Mouse (Mus musculus) E14TG2a.4 (cell line): ENCODE measurements at regions not wholly inside any gene's neighbourhood (a gene's known extent, or its start where the extent isn't known, plus 50 kb on each side); places are given as distances from the start of the nearest gene placed in this dataset.
A peak's percentile ranks its signal among the peaks of the same experiment; 100 is the strongest.

Source experiments
- H3K27me3 ChIP-seq: 2 replicates; pipeline ENCODE4 v1.6.1; 2014; ENCODE audit warnings: low read length, control low read depth; ENCODE audit not compliant: insufficient read depth
- H3K36me3 ChIP-seq: 2 replicates; pipeline ENCODE4 v1.6.1; 2014; ENCODE audit warnings: low read length, control low read depth; ENCODE audit not compliant: insufficient read depth
- H3K4me1 ChIP-seq: replicated peaks from 2 replicates; pipeline ENCODE4 v1.6.1; 2014; ENCODE audit warnings: low read depth, low read length, control low read depth
- H3K4me3 ChIP-seq: replicated peaks from 2 replicates; pipeline ENCODE4 v1.5.1; 2014; ENCODE audit warnings: mild to moderate bottlenecking, low read length
- H3K9me3 ChIP-seq: 2 replicates; pipeline ENCODE4 v1.6.1; 2014; ENCODE audit warnings: low read length, control low read depth
- CTCF ChIP-seq: conservative IDR thresholded peaks from 2 replicates; pipeline ENCODE4 v1.5.1; 2014; ENCODE audit warnings: low read length
- NANOG ChIP-seq: IDR thresholded peaks from 2 replicates; pipeline ENCODE4 v1.6.1; 2014; ENCODE audit warnings: borderline replicate concordance, low read length, mixed read lengths
- POU5F1 ChIP-seq: IDR thresholded peaks from 2 replicates; pipeline ENCODE4 v1.6.1; 2014; ENCODE audit warnings: low read length, borderline replicate concordance

- no peak for TF ChIP-seq NANOG
- Histone ChIP-seq H3K9me3 (peaks cover 5% of the 10 kb centered on the region; the same call in 1 of the 2 replicates), H3K36me3 (no peaks in the 10 kb centered on the region), H3K4me3 (no peak overlapping the region), H3K27me3 (no peaks in the 10 kb centered on the region), H3K4me1 (no peaks in the 10 kb centered on the region)
Observed at GRCm38 (mm10) chr10:70767461-70767860, 111.7 kb upstream of the Phyhipl start.

DNA sequence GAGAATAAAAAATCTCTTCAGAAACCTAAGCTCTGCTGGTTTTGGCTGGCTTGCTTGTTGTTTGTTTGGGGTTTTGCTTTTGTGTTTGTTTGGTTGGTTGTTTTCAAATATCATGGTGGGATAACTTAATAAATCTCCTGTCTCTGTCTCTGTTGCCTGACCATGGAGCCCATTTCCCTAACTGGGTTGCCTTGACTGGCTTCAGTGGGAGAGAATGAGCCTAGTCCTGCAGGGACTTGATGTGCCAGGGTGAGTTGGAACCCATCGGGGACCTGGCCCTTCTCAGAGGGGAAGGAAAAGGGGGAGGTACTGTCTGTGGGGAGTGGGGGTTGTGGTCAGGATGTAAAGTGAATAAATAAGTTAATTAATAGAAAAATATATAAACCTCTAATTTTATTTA lies 111.1 kb upstream of the Phyhipl start:
- no peaks in the 10 kb centered on the region for H3K27me3 ChIP-seq
- H3K4me1 ChIP-seq = no peaks in the 10 kb centered on the region
- H3K9me3 ChIP-seq = peaks cover 5% of the 10 kb centered on the region; the same call in 1 of the 2 replicates
- H3K36me3 ChIP-seq = no peaks in the 10 kb centered on the region
- TF ChIP-seq POU5F1 (no peak), NANOG (no peak), CTCF (no peak)
- H3K4me3 ChIP-seq = no peak overlapping the region

DNA sequence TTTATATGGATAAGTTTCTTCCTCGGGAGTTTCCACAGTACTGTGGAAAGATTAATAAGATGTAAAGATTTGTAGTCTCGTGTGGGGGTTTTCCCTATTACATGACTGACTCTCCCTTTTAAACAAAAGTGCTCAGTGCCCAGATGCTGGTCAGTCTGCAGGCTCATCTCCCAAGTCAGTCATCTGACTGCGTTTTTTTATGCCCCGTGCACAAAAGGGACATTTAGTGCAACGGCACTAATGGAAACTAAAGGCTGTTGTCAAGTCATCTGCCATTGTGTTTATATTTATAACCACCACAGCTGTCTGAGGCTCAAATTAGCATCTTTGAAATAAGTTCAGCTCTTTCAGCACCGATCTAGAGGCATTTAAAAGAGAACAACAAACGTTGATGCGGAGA lies 110.7 kb upstream of the Phyhipl start:
- Histone ChIP-seq H3K9me3 (peaks cover 5% of the 10 kb centered on the region; the same call in 1 of the 2 replicates), H3K27me3 (no peaks in the 10 kb centered on the region), H3K4me3 (no peak overlapping the region), H3K36me3 (no peaks in the 10 kb centered on the region), H3K4me1 (peaks cover 2% of the 10 kb centered on the region; the same call in 1 of the 2 replicates)
- TF ChIP-seq POU5F1 = no peak
- TF ChIP-seq CTCF = no peak
- TF ChIP-seq NANOG = no peak

DNA sequence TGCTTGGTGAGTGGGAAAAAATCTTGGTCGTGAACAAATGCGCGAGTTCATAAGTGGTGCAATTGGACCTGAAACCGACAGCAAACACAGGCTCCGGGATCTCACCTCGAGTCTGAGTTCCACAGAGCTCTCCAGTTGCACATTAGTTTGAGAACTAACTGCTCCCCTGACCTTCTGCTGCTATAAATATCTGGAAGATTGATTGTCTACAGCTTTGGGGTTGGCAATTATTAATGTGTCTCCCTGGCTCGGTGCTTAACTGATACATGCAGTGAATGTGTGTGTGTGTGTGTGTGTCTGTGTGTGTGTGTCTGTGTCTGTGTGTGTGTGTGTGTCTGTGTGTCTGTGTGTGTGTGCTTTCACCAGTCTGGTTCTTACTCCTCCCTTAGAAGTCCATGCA lies 107.4 kb upstream of the Phyhipl start:
- no peaks in the 10 kb centered on the region for H3K27me3 ChIP-seq
- H3K9me3 ChIP-seq = no peaks in the 10 kb centered on the region
- H3K4me1 ChIP-seq = peaks cover 15% of the 10 kb centered on the region
- TF ChIP-seq POU5F1 = no peak
- TF ChIP-seq NANOG = no peak
- TF ChIP-seq CTCF = no peak
- no peaks in the 10 kb centered on the region for H3K36me3 ChIP-seq
- H3K4me3 ChIP-seq = no peak overlapping the region

DNA sequence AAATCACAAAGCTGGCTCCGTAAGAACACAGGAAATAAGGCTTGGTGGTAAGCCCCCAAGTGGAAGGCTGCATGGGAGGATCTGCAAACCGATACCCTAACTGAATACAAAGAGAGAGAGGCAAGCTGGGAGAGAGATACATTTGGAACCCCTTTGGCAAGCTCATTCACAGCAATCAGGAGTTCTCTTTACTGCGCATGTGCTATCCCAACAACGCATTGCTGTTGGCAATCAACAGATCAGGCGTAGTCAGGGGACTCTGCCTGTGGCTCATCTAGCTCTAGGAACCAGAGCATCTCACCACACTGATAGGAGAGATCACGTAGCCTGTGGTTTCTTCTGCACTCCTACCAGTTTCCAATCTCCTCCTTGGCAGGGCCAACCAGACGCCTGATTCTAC lies 103.9 kb upstream of the Phyhipl start:
- no peaks in the 10 kb centered on the region for H3K27me3 ChIP-seq
- TF ChIP-seq NANOG = no peak
- TF ChIP-seq CTCF = no peak
- TF ChIP-seq POU5F1 = no peak
- H3K36me3 ChIP-seq = no peaks in the 10 kb centered on the region
- no peak overlapping the region for H3K4me3 ChIP-seq
- peaks cover 15% of the 10 kb centered on the region for H3K4me1 ChIP-seq
- no peaks in the 10 kb centered on the region for H3K9me3 ChIP-seq

GRCm38 (mm10) chr10:70751771-70752170 lies 96.0 kb upstream of the Phyhipl start:
- H3K27me3 ChIP-seq = peaks cover 7% of the 10 kb centered on the region; the same call in 1 of the 2 replicates
- H3K9me3 ChIP-seq = no peaks in the 10 kb centered on the region
- no peaks in the 10 kb centered on the region for H3K36me3 ChIP-seq
- H3K4me3 ChIP-seq = no peak overlapping the region
- TF ChIP-seq CTCF (no peak), POU5F1 (no peak), NANOG (no peak)
- H3K4me1 ChIP-seq = no peaks in the 10 kb centered on the region

DNA sequence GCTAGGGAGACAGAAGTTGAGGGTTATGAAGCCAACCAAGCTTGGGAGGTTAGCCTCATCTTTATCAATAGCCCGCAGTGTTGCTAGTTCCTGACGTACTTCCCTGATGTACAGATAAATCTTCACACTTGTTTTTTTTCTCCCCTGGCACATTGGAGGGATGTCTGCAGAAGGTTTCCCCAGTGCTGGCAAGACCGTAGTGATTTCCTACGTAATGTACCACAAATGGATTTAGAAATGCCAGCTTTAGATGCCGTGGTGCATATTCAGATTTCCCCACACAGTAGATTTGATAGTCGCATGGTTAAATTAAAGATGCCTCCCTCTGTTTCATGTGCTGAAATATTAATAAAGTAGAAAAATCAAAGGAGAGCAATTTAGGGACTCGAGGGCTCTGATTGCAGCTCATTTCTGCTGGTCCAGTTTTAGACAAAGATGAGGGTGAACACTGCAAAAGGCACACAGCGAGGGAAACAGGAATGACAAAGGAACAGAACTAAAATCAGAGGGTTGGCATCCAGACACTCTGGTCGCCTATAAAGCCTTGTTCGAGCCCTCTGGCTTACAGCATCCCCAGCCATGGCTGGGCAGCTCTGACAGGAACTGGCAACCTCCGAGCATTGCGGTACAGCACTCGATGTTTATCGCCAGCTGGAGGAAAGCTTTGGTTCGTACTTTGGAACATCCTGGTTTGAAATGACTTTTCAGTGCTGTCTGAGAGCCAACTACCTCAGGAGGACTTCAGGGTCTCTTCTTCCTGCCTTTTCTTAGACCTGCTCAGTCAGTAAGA lies 94.8 kb upstream of the Phyhipl start:
- H3K4me1 ChIP-seq = no peaks in the 10 kb centered on the region
- no peak overlapping the region for H3K4me3 ChIP-seq
- TF ChIP-seq CTCF = no peak
- H3K9me3 ChIP-seq = peaks cover 3% of the 10 kb centered on the region
- no peaks in the 10 kb centered on the region for H3K36me3 ChIP-seq
- peaks cover 7% of the 10 kb centered on the region; the same call in 1 of the 2 replicates for H3K27me3 ChIP-seq

GRCm38 (mm10) chr10:70746612-70747011 lies 90.8 kb upstream of the Phyhipl start:
- peaks cover 8% of the 10 kb centered on the region; the same call in 1 of the 2 replicates for H3K4me1 ChIP-seq
- H3K36me3 ChIP-seq = no peaks in the 10 kb centered on the region
- H3K4me3 ChIP-seq = no peak overlapping the region
- no peak for TF ChIP-seq CTCF
- no peak for TF ChIP-seq POU5F1
- TF ChIP-seq NANOG = no peak
- peaks cover 7% of the 10 kb centered on the region; the same call in 1 of the 2 replicates for H3K27me3 ChIP-seq
- peaks cover 35% of the 10 kb centered on the region for H3K9me3 ChIP-seq

DNA sequence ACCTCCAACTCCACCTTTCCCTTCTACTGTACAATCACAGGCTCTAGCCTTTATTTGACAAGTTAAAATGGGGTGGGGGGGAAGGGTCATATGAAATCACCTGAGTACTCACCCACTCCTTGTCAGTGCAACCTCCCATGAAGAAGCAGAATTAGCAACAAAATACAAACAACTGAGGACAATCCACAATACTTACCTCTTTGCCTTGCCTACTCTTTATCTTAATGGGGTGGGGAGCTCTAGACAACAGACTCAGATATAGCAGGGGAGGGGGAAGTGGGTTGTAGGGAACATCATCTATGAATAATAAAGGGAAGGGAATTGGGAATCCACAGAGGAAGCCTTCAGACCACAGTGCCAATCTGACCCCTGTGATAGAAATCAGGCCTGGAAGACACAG lies 86.1 kb upstream of the Phyhipl start:
- Histone ChIP-seq H3K4me1 (peaks cover 44% of the 10 kb centered on the region), H3K9me3 (peaks cover 65% of the 10 kb centered on the region), H3K36me3 (no peaks in the 10 kb centered on the region), H3K4me3 (no peak overlapping the region), H3K27me3 (no peaks in the 10 kb centered on the region)
- no peak for TF ChIP-seq POU5F1
- peak; percentile 90; the same call in 1 of the 2 replicates for TF ChIP-seq NANOG
